Mouse (Mus musculus): ENCODE data around the gene Nqo2. TPM values are rescaled to one million over a fixed set of nuclear protein-coding genes. Genes with fewer than 3 reads are reported as not detected.

Gene Nqo2
- polyA plus RNA-seq, 2 experiments = 12.0 to 27.4 TPM

- Histone ChIP-seq H3K9me3 (ENCODE audit: control insufficient read depth, low read length) (no peaks in the 10 kb centered on the region), H3K9ac (replicated peaks) (no peak overlapping the region), H3K27me3 (ENCODE audit: control insufficient read depth, insufficient read depth, low read length) (no peaks in the 10 kb centered on the region), H3K4me2 (ENCODE audit: low read depth) (no peak overlapping the region), H3K27ac (no peak overlapping the region; the same call in 1 of the 2 replicates), H3K4me3 (ENCODE audit: insufficient read depth in 1 of 2, low read depth in 2 of 2, low read length in 2 of 2) (no peak overlapping the region), H3K36me3 (replicated peaks; ENCODE audit: control insufficient read depth, insufficient read depth, low read depth) (peaks cover 13% of the 10 kb centered on the region), H3K4me1 (replicated peaks; ENCODE audit: control insufficient read depth in 2 of 2, insufficient read depth in 2 of 2, low read length in 1 of 2) (peaks cover 2 to 15% of the 10 kb centered on the region in 2 experiments; a peak in 3 of 4 replicates)
- ATAC-seq (ENCODE audit: insufficient read depth) = no peak
- no peak for DNase-seq (ENCODE audit: low read depth in 3 of 3, low spot score in 3 of 3)
- WGBS (ENCODE audit: insufficient replicate concordance) = 75% methylated on average over 5 of the region's 5 CpGs
- no peak for TF ChIP-seq CTCF (IDR thresholded peaks at IDR 0.05; ENCODE audit: low read depth)
- TF ChIP-seq EP300 (IDR thresholded peaks at IDR 0.05; ENCODE audit: low read depth) = no peak
Observed at GRCm38 (mm10) chr13:34036726-34037125, 72.2 kb downstream of the Nqo2 start.

DNA sequence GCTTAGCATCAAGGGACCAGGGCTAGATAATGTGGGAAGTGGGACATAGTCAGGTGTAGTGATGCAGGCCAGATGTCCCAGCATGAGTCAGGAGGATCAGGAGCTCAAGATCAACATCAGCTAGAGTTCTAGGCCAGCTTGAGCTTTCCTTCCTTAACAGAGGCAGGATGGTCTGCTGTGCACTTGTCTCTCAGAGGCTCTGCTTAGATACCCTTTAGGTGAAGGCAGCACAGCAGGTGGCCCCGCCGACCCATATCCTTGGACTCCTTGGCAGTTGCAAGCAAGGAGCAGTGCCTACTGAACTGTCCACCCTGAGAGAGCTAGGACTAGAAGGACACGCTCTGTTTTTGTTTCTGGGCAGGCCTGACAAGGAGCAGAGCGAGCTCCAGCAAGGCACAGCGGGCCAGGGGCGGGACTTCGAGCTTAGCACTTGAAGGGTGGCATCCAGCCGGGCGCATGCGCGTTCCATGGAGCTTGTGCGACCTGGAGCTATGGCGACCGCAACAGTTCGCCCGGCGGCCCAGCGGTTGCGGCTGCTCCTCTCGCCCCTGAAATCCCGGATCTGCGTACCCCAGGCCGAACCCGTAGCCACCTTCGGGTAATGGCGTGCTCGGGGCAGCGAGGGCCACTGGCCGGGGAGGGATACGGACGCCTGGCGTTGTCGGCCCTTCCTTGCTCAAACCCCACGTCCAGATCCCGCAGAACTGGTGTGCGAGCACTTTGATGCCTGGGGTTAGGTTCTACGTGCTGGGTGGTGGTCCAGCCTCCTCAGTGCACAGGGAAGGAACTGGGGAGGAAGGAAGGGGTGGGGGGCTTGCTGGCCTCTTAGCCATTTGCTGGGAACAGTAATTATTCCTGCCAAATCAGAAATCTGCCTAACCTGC, 72.9 kb downstream of the Nqo2 start, which contains the start of gene Bphl:
Gene Bphl (plus strand): TSS at position 426 of the 884 bp plus-strand sequence.
- H3K9ac ChIP-seq (replicated peaks) = peak within 1 kb of the TSS; percentile 91
- TF ChIP-seq EP300 (IDR thresholded peaks at IDR 0.05; ENCODE audit: low read depth) = no peak
- TF ChIP-seq CTCF (IDR thresholded peaks at IDR 0.05; ENCODE audit: low read depth) = no peak
- peak within 1 kb of the TSS; percentile 74 to 79 for H3K4me3 ChIP-seq (ENCODE audit: insufficient read depth in 1 of 2, low read depth in 2 of 2, low read length in 2 of 2)
- H3K4me1 ChIP-seq (replicated peaks; ENCODE audit: control insufficient read depth in 2 of 2, insufficient read depth in 2 of 2, low read length in 1 of 2) = peaks cover 2 to 14% of the 10 kb centered on the region in 2 experiments; a peak in 3 of 4 replicates
- no peaks in the 10 kb centered on the region for H3K9me3 ChIP-seq (ENCODE audit: control insufficient read depth, low read length)
- H3K27ac ChIP-seq = no peak within 1 kb of the TSS; the same call in none of the 2 replicates
- DNase-seq (ENCODE audit: low read depth in 3 of 3, low spot score in 3 of 3) (peak; percentile 84 to 85 (median 85)), ATAC-seq (ENCODE audit: insufficient read depth) (peak; percentile 85)
- WGBS (ENCODE audit: insufficient replicate concordance) = 2% methylated on average over 37 of the region's 37 CpGs
- H3K4me2 ChIP-seq (ENCODE audit: low read depth) = peak within 1 kb of the TSS; percentile 81
- H3K27me3 ChIP-seq (ENCODE audit: control insufficient read depth, insufficient read depth, low read length) = no peaks in the 10 kb centered on the region
- peaks cover 13% of the 10 kb centered on the region for H3K36me3 ChIP-seq (replicated peaks; ENCODE audit: control insufficient read depth, insufficient read depth, low read depth)

GRCm38 (mm10) chr13:34038056-34038432, 73.6 kb downstream of the Nqo2 start:
- TF ChIP-seq EP300 (IDR thresholded peaks at IDR 0.05; ENCODE audit: low read depth) = no peak
- no peak for TF ChIP-seq CTCF (IDR thresholded peaks at IDR 0.05; ENCODE audit: low read depth)
- H3K36me3 ChIP-seq (replicated peaks; ENCODE audit: control insufficient read depth, insufficient read depth, low read depth) = peaks cover 7% of the 10 kb centered on the region
- no peak overlapping the region; the same call in 1 of the 2 replicates for H3K27ac ChIP-seq
- H3K27me3 ChIP-seq (ENCODE audit: control insufficient read depth, insufficient read depth, low read length) = no peaks in the 10 kb centered on the region
- DNase-seq (ENCODE audit: low read depth in 3 of 3, low spot score in 3 of 3) = no peak
- H3K4me1 ChIP-seq (replicated peaks; ENCODE audit: control insufficient read depth in 2 of 2, insufficient read depth in 2 of 2, low read length in 1 of 2) = peaks cover 2 to 11% of the 10 kb centered on the region in 2 experiments; a peak in 3 of 4 replicates
- no peak for ATAC-seq (ENCODE audit: insufficient read depth)
- WGBS (ENCODE audit: insufficient replicate concordance) = 38% methylated on average over 5 of the region's 5 CpGs
- H3K4me3 ChIP-seq (ENCODE audit: insufficient read depth in 1 of 2, low read depth in 2 of 2, low read length in 2 of 2) = peak overlapping the region; percentile 74 to 79
- H3K9me3 ChIP-seq (ENCODE audit: control insufficient read depth, low read length) = no peaks in the 10 kb centered on the region
- peak overlapping the region; percentile 91 for H3K9ac ChIP-seq (replicated peaks)
- H3K4me2 ChIP-seq (ENCODE audit: low read depth) = peak overlapping the region; percentile 81

Other genes starting within 250 kb of the Nqo2 start
- not detected in 2 replicates for gene Serpinb6e, start 121.3 kb upstream of the Nqo2 start, polyA plus RNA-seq (2012; rRNA removed)
- not detected in 2 replicates for gene Serpinb6e, start 121.3 kb upstream of the Nqo2 start, polyA plus RNA-seq (2014; fragmentation: Nextera tagmentation; extraction: Ambion mirVana)
- gene Serpinb6c, start 59.0 kb upstream of the Nqo2 start, polyA plus RNA-seq (2012; rRNA removed) = not detected in 2 replicates
- not detected in 2 replicates for gene Serpinb6c, start 59.0 kb upstream of the Nqo2 start, polyA plus RNA-seq (2014; fragmentation: Nextera tagmentation; extraction: Ambion mirVana)
- 2.8 and 4.7 TPM in 2 replicates for gene Ripk1, start 37.7 kb downstream of the Nqo2 start, polyA plus RNA-seq (2012; rRNA removed)
- gene Ripk1, start 37.7 kb downstream of the Nqo2 start, polyA plus RNA-seq (2014; fragmentation: Nextera tagmentation; extraction: Ambion mirVana) = 11.2 and 11.4 TPM in 2 replicates
- 6.7 and 12.7 TPM in 2 replicates for gene Serpinb6a, start 38.1 kb downstream of the Nqo2 start, polyA plus RNA-seq (2012; rRNA removed)
- gene Serpinb6a, start 38.1 kb downstream of the Nqo2 start, polyA plus RNA-seq (2014; fragmentation: Nextera tagmentation; extraction: Ambion mirVana) = 14.6 and 17.1 TPM in 2 replicates
- gene Bphl, start 72.9 kb downstream of the Nqo2 start, polyA plus RNA-seq (2012; rRNA removed) = 16.0 and 21.9 TPM in 2 replicates
- gene Bphl, start 72.9 kb downstream of the Nqo2 start, polyA plus RNA-seq (2014; fragmentation: Nextera tagmentation; extraction: Ambion mirVana) = 36.6 and 40.1 TPM in 2 replicates
- gene Tubb2a, start 113.3 kb downstream of the Nqo2 start, polyA plus RNA-seq (2012; rRNA removed) = 70.6 and 74.3 TPM in 2 replicates
- 44.5 and 53.7 TPM in 2 replicates for gene Tubb2a, start 113.3 kb downstream of the Nqo2 start, polyA plus RNA-seq (2014; fragmentation: Nextera tagmentation; extraction: Ambion mirVana)
- gene Tubb2b, start 165.8 kb downstream of the Nqo2 start, polyA plus RNA-seq (2012; rRNA removed) = 2.7 and 7.1 TPM in 2 replicates
- gene Tubb2b, start 165.8 kb downstream of the Nqo2 start, polyA plus RNA-seq (2014; fragmentation: Nextera tagmentation; extraction: Ambion mirVana) = 0.29 and 0.49 TPM in 2 replicates
- 33.7 and 45.0 TPM in 2 replicates for gene Psmg4, start 198.3 kb downstream of the Nqo2 start, polyA plus RNA-seq (2012; rRNA removed)
- gene Psmg4, start 198.3 kb downstream of the Nqo2 start, polyA plus RNA-seq (2014; fragmentation: Nextera tagmentation; extraction: Ambion mirVana) = 39.0 and 41.1 TPM in 2 replicates